Mouse (Mus musculus): ENCODE measurements at regions not wholly inside any gene's neighbourhood (a gene's known extent, or its start where the extent isn't known, plus 50 kb on each side); places are given as distances from the start of the nearest gene placed in this dataset.

GRCm38 (mm10) chr15:67411657-67412056 is 910.9 kb upstream of the Lrrc6 start:
- TF ChIP-seq CTCF (IDR thresholded peaks at IDR 0.05; ENCODE audit: low read depth), result no peak
- no peak for TF ChIP-seq EP300 (IDR thresholded peaks at IDR 0.05; ENCODE audit: low read depth)

All from heart, postnatal 0 days (tissue).